Mouse (Mus musculus) intestine, embryonic 14.5 days (tissue): ENCODE measurements at regions not wholly inside any gene's neighbourhood (a gene's known extent, or its start where the extent isn't known, plus 50 kb on each side); places are given as distances from the start of the nearest gene placed in this dataset.

Experiments
- ATAC-seq: fragments of 200-750 bp; cut with Nextera tagmentation; replicated peaks from 2 replicates; pipeline ENCODE4 v1.8.0; 2017; ENCODE audit warnings: low read depth, moderate number of reproducible peaks, moderate TSS enrichment, moderate library complexity; ENCODE audit not compliant: low FRiP score, low TSS enrichment
- DNase-seq: peaks from one replicate; pipeline ENCODE4 v3.0.0-alpha.2; 2018; ENCODE audit warnings: low spot score
- H3K27ac ChIP-seq: fragments of 300-500 bp; sonication (generic); 2 replicates; pipeline ENCODE4 v1.5.1; 2014; ENCODE audit warnings: low read depth, mild to moderate bottlenecking, control low read depth
- H3K27me3 ChIP-seq: fragments of 300-500 bp; sonication (generic); replicated peaks from 2 replicates; pipeline ENCODE4 v1.6.1; 2014; ENCODE audit warnings: low read length, control low read depth; ENCODE audit not compliant: control insufficient read depth, insufficient read depth
- H3K36me3 ChIP-seq: fragments of 300-500 bp; sonication (generic); 2 replicates; pipeline ENCODE4 v1.6.1; 2014; ENCODE audit warnings: low read length, control low read depth; ENCODE audit not compliant: control insufficient read depth, insufficient read depth
- H3K4me1 ChIP-seq: fragments of 300-500 bp; sonication (generic); replicated peaks from 2 replicates; pipeline ENCODE4 v1.6.1; 2014; ENCODE audit warnings: low read length, control low read depth, mixed read lengths; ENCODE audit not compliant: control insufficient read depth, insufficient read depth
- H3K4me2 ChIP-seq: fragments of 300-500 bp; sonication (generic); 2 replicates; pipeline ENCODE4 v1.6.1; 2014; ENCODE audit warnings: low read length
- H3K4me3 ChIP-seq: fragments of 300-500 bp; sonication (generic); 2 replicates; pipeline ENCODE4 v1.5.1; 2014; ENCODE audit warnings: low read depth, low read length, control low read depth, mixed read lengths
- H3K9ac ChIP-seq: fragments of 300-500 bp; sonication (generic); 2 replicates; pipeline ENCODE4 v1.6.1; 2014; ENCODE audit warnings: mild to moderate bottlenecking, low read length
- H3K9me3 ChIP-seq: fragments of 300-500 bp; sonication (generic); 2 replicates; pipeline ENCODE4 v1.6.1; 2016; ENCODE audit warnings: low read length, control low read depth; ENCODE audit not compliant: control insufficient read depth
- WGBS: fragments of 180-500 bp; shearing (Covaris S2); extraction: QIAGEN DNeasy Blood & Tissue Kit; methylation state at CpG from one replicate; pipeline ENCODE4 v1.1.7; 2014; 5-methylcytosine and 5-hydroxymethylcytosine counted together

- H3K4me2 ChIP-seq, result no peak overlapping the region
- H3K9ac ChIP-seq, result no peak overlapping the region
- DNase-seq (no peak), ATAC-seq (no peak)
- H3K27ac ChIP-seq, result no peak overlapping the region
- no peaks in the 10 kb centered on the region for H3K36me3 ChIP-seq
- H3K9me3 ChIP-seq, result no peaks in the 10 kb centered on the region
- 52% methylated on average over 8 of the region's 8 CpGs for WGBS
- no peak overlapping the region for H3K4me3 ChIP-seq
- H3K27me3 ChIP-seq, result no peaks in the 10 kb centered on the region
- H3K4me1 ChIP-seq, result 0 out of 2 replicates have a peak, but pooled peaks cover 4% of the 10 kb centered on the region
Measured at GRCm38 (mm10) chr10:99320797-99321196, 57.8 kb downstream of the Dusp6 start.

- H3K4me3 ChIP-seq, result no peak overlapping the region
Measured at GRCm38 (mm10) chr10:99323358-99323757, 60.3 kb downstream of the Dusp6 start.

GRCm38 (mm10) chr10:99327501-99327900 is 64.5 kb downstream of the Dusp6 start:
- H3K4me1 ChIP-seq, result no peaks in the 10 kb centered on the region
- no peaks in the 10 kb centered on the region for H3K9me3 ChIP-seq
- H3K36me3 ChIP-seq, result no peaks in the 10 kb centered on the region
- WGBS, result 94% methylated on average over 2 of the region's 2 CpGs
- DNase-seq, result no peak
- no peak for ATAC-seq
- no peak overlapping the region for H3K4me3 ChIP-seq
- no peak overlapping the region for H3K4me2 ChIP-seq
- no peak overlapping the region for H3K9ac ChIP-seq
- H3K27ac ChIP-seq, result no peak overlapping the region
- H3K27me3 ChIP-seq, result no peaks in the 10 kb centered on the region

More at GRCm38 (mm10) chr10:99323358-99323757, 60.3 kb downstream of the Dusp6 start:
- 0 out of 2 replicates have a peak, but pooled peaks cover 4% of the 10 kb centered on the region for H3K4me1 ChIP-seq
- WGBS, result 69% methylated on average over 8 of the region's 8 CpGs
- no peak for DNase-seq
- no peak for ATAC-seq
- no peak overlapping the region for H3K4me2 ChIP-seq
- no peaks in the 10 kb centered on the region for H3K36me3 ChIP-seq
- H3K27me3 ChIP-seq, result no peaks in the 10 kb centered on the region
- H3K9me3 ChIP-seq, result no peaks in the 10 kb centered on the region
- no peak overlapping the region for H3K27ac ChIP-seq
- no peak overlapping the region for H3K9ac ChIP-seq

- no peak for DNase-seq
- no peak for ATAC-seq
- no peaks in the 10 kb centered on the region for H3K9me3 ChIP-seq
- H3K4me2 ChIP-seq, result no peak overlapping the region
- no peaks in the 10 kb centered on the region for H3K36me3 ChIP-seq
- no peaks in the 10 kb centered on the region for H3K27me3 ChIP-seq
- 89% methylated on average over 8 of the region's 8 CpGs for WGBS
- H3K27ac ChIP-seq, result no peak overlapping the region
- H3K9ac ChIP-seq, result no peak overlapping the region
- no peaks in the 10 kb centered on the region for H3K4me1 ChIP-seq
- H3K4me3 ChIP-seq, result no peak overlapping the region
Measured at GRCm38 (mm10) chr10:99328568-99328967, 65.5 kb downstream of the Dusp6 start.

- no peaks in the 10 kb centered on the region for H3K27me3 ChIP-seq
- no peak overlapping the region for H3K4me2 ChIP-seq
- no peaks in the 10 kb centered on the region for H3K4me1 ChIP-seq
- H3K27ac ChIP-seq, result no peak overlapping the region
- ATAC-seq (no peak), DNase-seq (no peak)
- no peaks in the 10 kb centered on the region for H3K9me3 ChIP-seq
- no peak overlapping the region for H3K4me3 ChIP-seq
- WGBS, result 90% methylated on average over 6 of the region's 6 CpGs
- no peak overlapping the region for H3K9ac ChIP-seq
- H3K36me3 ChIP-seq, result no peaks in the 10 kb centered on the region
Measured at GRCm38 (mm10) chr10:99329469-99329868, 66.4 kb downstream of the Dusp6 start.

- Histone ChIP-seq H3K27me3 (no peaks in the 10 kb centered on the region), H3K27ac (no peak overlapping the region), H3K4me3 (no peak overlapping the region), H3K9ac (no peak overlapping the region), H3K4me2 (no peak overlapping the region), H3K4me1 (no peaks in the 10 kb centered on the region), H3K9me3 (no peaks in the 10 kb centered on the region), H3K36me3 (no peaks in the 10 kb centered on the region)
- ATAC-seq (no peak), DNase-seq (no peak)
- 56% methylated on average over 7 of the region's 7 CpGs for WGBS
Measured at GRCm38 (mm10) chr10:99330519-99330918, 67.5 kb downstream of the Dusp6 start.

GRCm38 (mm10) chr10:99331876-99332275 is 68.8 kb downstream of the Dusp6 start:
- Histone ChIP-seq H3K4me2 (no peak overlapping the region), H3K4me3 (no peak overlapping the region), H3K9ac (no peak overlapping the region), H3K9me3 (no peaks in the 10 kb centered on the region), H3K36me3 (no peaks in the 10 kb centered on the region), H3K4me1 (no peaks in the 10 kb centered on the region), H3K27ac (no peak overlapping the region), H3K27me3 (no peaks in the 10 kb centered on the region)
- 88% methylated on average over 12 of the region's 12 CpGs for WGBS
- no peak for ATAC-seq
- DNase-seq, result no peak

- no peak overlapping the region for H3K4me2 ChIP-seq
- DNase-seq, result no peak
- no peak overlapping the region for H3K27ac ChIP-seq
- no peaks in the 10 kb centered on the region for H3K9me3 ChIP-seq
- H3K4me3 ChIP-seq, result no peak overlapping the region
- 78% methylated on average over 5 of the region's 5 CpGs for WGBS
- ATAC-seq, result no peak
- H3K36me3 ChIP-seq, result no peaks in the 10 kb centered on the region
- no peaks in the 10 kb centered on the region for H3K27me3 ChIP-seq
- no peaks in the 10 kb centered on the region for H3K4me1 ChIP-seq
- no peak overlapping the region for H3K9ac ChIP-seq
Measured at GRCm38 (mm10) chr10:99333831-99334230, 70.8 kb downstream of the Dusp6 start.

GRCm38 (mm10) chr10:99336091-99336490 is 73.1 kb downstream of the Dusp6 start:
- Histone ChIP-seq H3K9ac (no peak overlapping the region), H3K27ac (no peak overlapping the region), H3K4me3 (no peak overlapping the region), H3K4me1 (no peaks in the 10 kb centered on the region), H3K27me3 (no peaks in the 10 kb centered on the region), H3K9me3 (no peaks in the 10 kb centered on the region), H3K36me3 (no peaks in the 10 kb centered on the region), H3K4me2 (no peak overlapping the region)
- DNase-seq (no peak), ATAC-seq (no peak)
- WGBS, result 78% methylated on average over 4 of the region's 4 CpGs
